Mouse (Mus musculus): ENCODE measurements at regions not wholly inside any gene's neighbourhood (a gene's known extent, or its start where the extent isn't known, plus 50 kb on each side); places are given as distances from the start of the nearest gene placed in this dataset.

DNA sequence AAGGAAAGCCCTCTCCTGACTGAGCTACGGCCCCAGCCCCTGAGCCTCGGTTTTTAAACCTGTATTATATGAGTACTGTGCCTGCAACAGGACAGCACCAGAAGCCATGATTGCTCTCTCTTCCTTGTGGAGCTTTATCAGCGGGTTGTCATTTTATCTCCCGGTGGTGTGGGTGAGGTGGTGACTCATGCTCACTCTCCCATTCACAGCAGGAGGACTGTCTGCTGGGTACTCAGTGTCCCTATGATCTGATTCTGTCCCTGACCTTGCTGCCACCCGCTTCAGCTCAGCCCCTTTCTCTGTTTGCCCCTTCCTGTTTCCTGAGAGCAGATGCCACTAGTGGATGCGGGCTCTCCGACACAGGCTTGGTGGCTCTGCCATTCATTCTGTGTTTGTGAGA is 277.9 kb downstream of the Med13l start:
- H3K27ac ChIP-seq = no peak overlapping the region
- H3K9ac ChIP-seq (replicated peaks; ENCODE audit: low read length) = no peak overlapping the region
- H3K4me1 ChIP-seq (ENCODE audit: insufficient read depth, low read length) = no peaks in the 10 kb centered on the region
- no peak overlapping the region for H3K4me2 ChIP-seq (ENCODE audit: low read depth, low read length)
- 81% methylated on average over 7 of the region's 7 CpGs for WGBS
- DNase-seq (ENCODE audit: low spot score) (no peak), ATAC-seq (no peak)
- no peak overlapping the region for H3K4me3 ChIP-seq (ENCODE audit: low read length)
- no peaks in the 10 kb centered on the region for H3K36me3 ChIP-seq (ENCODE audit: insufficient read depth, low read length)
- no peaks in the 10 kb centered on the region for H3K9me3 ChIP-seq (ENCODE audit: low read length)
- TF ChIP-seq CTCF (IDR thresholded peaks at IDR 0.05; ENCODE audit: low read depth) = no peak
- H3K27me3 ChIP-seq (ENCODE audit: insufficient read depth, low read length) = no peaks in the 10 kb centered on the region

DNA sequence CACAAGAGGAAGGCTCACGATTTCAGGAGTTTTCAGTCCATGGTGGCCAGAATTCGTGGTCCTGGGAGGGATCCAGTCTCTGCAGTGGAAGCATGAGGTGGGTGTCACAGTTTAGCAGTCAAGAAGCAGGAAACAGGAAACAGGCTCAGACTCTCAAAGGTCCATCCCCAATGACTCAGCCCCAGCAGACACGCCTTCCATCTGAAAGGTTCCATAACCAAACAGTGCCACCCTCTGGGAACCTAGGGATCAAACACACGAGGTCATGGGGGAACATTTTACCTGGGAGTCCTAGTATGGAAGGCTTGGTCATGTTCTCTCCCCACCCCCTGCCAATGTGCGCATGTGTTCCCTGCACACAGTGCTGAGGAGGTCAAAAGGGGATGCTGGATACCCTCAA is 279.4 kb downstream of the Med13l start:
- TF ChIP-seq CTCF (IDR thresholded peaks at IDR 0.05; ENCODE audit: low read depth) = no peak
- Histone ChIP-seq H3K4me1 (ENCODE audit: insufficient read depth, low read length) (no peaks in the 10 kb centered on the region), H3K4me2 (ENCODE audit: low read depth, low read length) (no peak overlapping the region), H3K4me3 (ENCODE audit: low read length) (no peak overlapping the region), H3K9me3 (ENCODE audit: low read length) (no peaks in the 10 kb centered on the region), H3K9ac (replicated peaks; ENCODE audit: low read length) (no peak overlapping the region), H3K27ac (no peak overlapping the region), H3K27me3 (ENCODE audit: insufficient read depth, low read length) (no peaks in the 10 kb centered on the region), H3K36me3 (ENCODE audit: insufficient read depth, low read length) (no peaks in the 10 kb centered on the region)
- 77% methylated on average over 5 of the region's 5 CpGs for WGBS
- no peak for ATAC-seq
- no peak for DNase-seq (ENCODE audit: low spot score)

GRCm38 (mm10) chr5:118841210-118842016 is 280.9 kb downstream of the Med13l start:
- DNase-seq (ENCODE audit: low spot score) (no peak), ATAC-seq (no peak)
- Histone ChIP-seq H3K9ac (replicated peaks; ENCODE audit: low read length) (no peak overlapping the region), H3K4me1 (ENCODE audit: insufficient read depth, low read length) (no peaks in the 10 kb centered on the region), H3K4me2 (ENCODE audit: low read depth, low read length) (no peak overlapping the region), H3K9me3 (ENCODE audit: low read length) (no peaks in the 10 kb centered on the region), H3K36me3 (ENCODE audit: insufficient read depth, low read length) (no peaks in the 10 kb centered on the region), H3K4me3 (ENCODE audit: low read length) (no peak overlapping the region), H3K27me3 (ENCODE audit: insufficient read depth, low read length) (no peaks in the 10 kb centered on the region), H3K27ac (no peak overlapping the region)
- no peak for TF ChIP-seq CTCF (IDR thresholded peaks at IDR 0.05; ENCODE audit: low read depth)
- WGBS = 84% methylated on average over 21 of the region's 21 CpGs

DNA sequence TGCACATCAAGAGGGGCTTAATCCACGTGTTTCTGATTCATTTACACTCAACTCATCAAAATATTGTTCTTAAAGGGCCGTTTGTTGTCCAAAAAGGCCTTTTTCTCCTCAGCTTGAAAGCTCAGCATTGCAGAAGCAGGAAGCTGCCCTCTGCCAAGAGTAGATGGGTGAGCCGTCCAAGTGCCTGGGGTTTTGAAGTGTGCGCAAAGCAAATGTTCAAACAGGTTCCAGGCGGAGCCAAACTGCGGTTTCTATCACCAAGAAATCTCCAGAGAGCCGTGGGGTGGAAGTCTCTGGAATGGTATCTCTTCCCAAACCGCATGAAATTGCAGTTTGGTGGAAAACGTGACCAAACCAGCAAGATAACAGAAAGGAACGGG is 281.5 kb downstream of the Med13l start:
- WGBS = 65% methylated on average over 10 of the region's 10 CpGs
- ATAC-seq = no peak
- DNase-seq (ENCODE audit: low spot score) = no peak
- Histone ChIP-seq H3K9ac (replicated peaks; ENCODE audit: low read length) (no peak overlapping the region), H3K27me3 (ENCODE audit: insufficient read depth, low read length) (no peaks in the 10 kb centered on the region), H3K9me3 (ENCODE audit: low read length) (no peaks in the 10 kb centered on the region), H3K4me1 (ENCODE audit: insufficient read depth, low read length) (no peaks in the 10 kb centered on the region), H3K4me2 (ENCODE audit: low read depth, low read length) (no peak overlapping the region), H3K36me3 (ENCODE audit: insufficient read depth, low read length) (no peaks in the 10 kb centered on the region), H3K27ac (no peak overlapping the region), H3K4me3 (ENCODE audit: low read length) (no peak overlapping the region)
- no peak for TF ChIP-seq CTCF (IDR thresholded peaks at IDR 0.05; ENCODE audit: low read depth)

DNA sequence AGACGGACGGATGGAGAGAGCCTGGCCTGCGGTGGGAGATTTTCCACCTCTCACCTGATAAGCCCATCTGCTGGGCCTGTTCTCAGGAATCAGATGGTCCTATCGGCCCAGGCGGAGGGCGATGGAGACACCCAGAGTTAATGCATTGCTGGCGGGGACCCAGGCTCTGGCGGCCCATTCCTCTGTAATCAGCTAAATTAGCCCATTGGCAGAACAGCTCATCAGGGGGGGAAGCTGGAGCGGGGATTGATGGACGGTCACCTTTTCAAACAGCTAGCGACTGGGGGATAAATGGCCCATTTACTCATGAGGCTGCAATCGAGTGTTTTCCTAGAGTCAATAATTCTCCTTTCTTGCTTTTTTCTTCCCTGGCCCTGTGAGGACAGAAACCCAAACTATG is 296.5 kb downstream of the Med13l start:
- 53% methylated on average over 12 of the region's 12 CpGs for WGBS
- Histone ChIP-seq H3K9me3 (ENCODE audit: low read length) (no peaks in the 10 kb centered on the region), H3K9ac (replicated peaks; ENCODE audit: low read length) (no peak overlapping the region), H3K4me2 (ENCODE audit: low read depth, low read length) (no peak overlapping the region), H3K36me3 (ENCODE audit: insufficient read depth, low read length) (no peaks in the 10 kb centered on the region), H3K4me1 (ENCODE audit: insufficient read depth, low read length) (no peaks in the 10 kb centered on the region), H3K4me3 (ENCODE audit: low read length) (no peak overlapping the region), H3K27ac (no peak overlapping the region), H3K27me3 (ENCODE audit: insufficient read depth, low read length) (no peaks in the 10 kb centered on the region)
- no peak for DNase-seq (ENCODE audit: low spot score)
- ATAC-seq = no peak
- no peak for TF ChIP-seq CTCF (IDR thresholded peaks at IDR 0.05; ENCODE audit: low read depth)

GRCm38 (mm10) chr5:118861143-118861847 is 300.8 kb downstream of the Med13l start:
- 81% methylated on average over 13 of the region's 13 CpGs for WGBS
- Histone ChIP-seq H3K4me2 (ENCODE audit: low read depth, low read length) (no peak overlapping the region), H3K27me3 (ENCODE audit: insufficient read depth, low read length) (no peaks in the 10 kb centered on the region), H3K4me1 (ENCODE audit: insufficient read depth, low read length) (no peaks in the 10 kb centered on the region), H3K4me3 (ENCODE audit: low read length) (no peak overlapping the region), H3K9ac (replicated peaks; ENCODE audit: low read length) (no peak overlapping the region), H3K27ac (no peak overlapping the region), H3K36me3 (ENCODE audit: insufficient read depth, low read length) (no peaks in the 10 kb centered on the region), H3K9me3 (ENCODE audit: low read length) (peaks cover 9% of the 10 kb centered on the region; the same call in 1 of the 2 replicates)
- TF ChIP-seq CTCF (IDR thresholded peaks at IDR 0.05; ENCODE audit: low read depth) = no peak
- DNase-seq (ENCODE audit: low spot score) (no peak), ATAC-seq (no peak)

GRCm38 (mm10) chr5:118867511-118867910 is 307.0 kb downstream of the Med13l start:
- Histone ChIP-seq H3K9ac (replicated peaks; ENCODE audit: low read length) (no peak overlapping the region), H3K4me3 (ENCODE audit: low read length) (no peak overlapping the region), H3K9me3 (ENCODE audit: low read length) (peaks cover 6% of the 10 kb centered on the region; the same call in 1 of the 2 replicates), H3K4me2 (ENCODE audit: low read depth, low read length) (no peak overlapping the region), H3K4me1 (ENCODE audit: insufficient read depth, low read length) (no peaks in the 10 kb centered on the region), H3K27me3 (ENCODE audit: insufficient read depth, low read length) (no peaks in the 10 kb centered on the region), H3K36me3 (ENCODE audit: insufficient read depth, low read length) (no peaks in the 10 kb centered on the region), H3K27ac (no peak overlapping the region)
- DNase-seq (ENCODE audit: low spot score) = no peak
- TF ChIP-seq CTCF (IDR thresholded peaks at IDR 0.05; ENCODE audit: low read depth) = no peak
- 92% methylated on average over 5 of the region's 5 CpGs for WGBS
- ATAC-seq = no peak
